Mouse (Mus musculus): ENCODE measurements around the gene March5. TPM values are rescaled to one million over a fixed set of nuclear protein-coding genes. Genes with fewer than 3 reads are reported as not detected.

The March5 gene
- polyA plus RNA-seq, 1 experiment: 43.0 TPM

GRCm38 (mm10) chr19:37241201-37241600 lies 33.9 kb downstream of the March5 start:
- Histone ChIP-seq H3K36me3 (ENCODE audit: control insufficient read depth, insufficient read depth, low read length) (no peaks in the 10 kb centered on the region), H3K27me3 (replicated peaks; ENCODE audit: control insufficient read depth, insufficient read depth, low read length) (no peaks in the 10 kb centered on the region), H3K4me3 (ENCODE audit: insufficient read depth, low read depth, low read length) (no peak overlapping the region), H3K4me1 (ENCODE audit: control insufficient read depth, insufficient read depth, low read length) (no peaks in the 10 kb centered on the region), H3K27ac (ENCODE audit: insufficient read depth, low read depth, low read length) (no peak overlapping the region)
- peak; percentile 33 for DNase-seq
- TF ChIP-seq POLR2A (IDR thresholded peaks at IDR 0.05; ENCODE audit: low read depth, low read length) (no peak), CTCF (conservative IDR thresholded peaks at IDR 0.05; ENCODE audit: insufficient read depth, insufficient read length, low read depth, low read length) (peak; percentile 18; the same call in 1 of the 2 replicates)
- 79% methylated on average over 5 of the region's 5 CpGs for whole genome bisulfite sequencing

GRCm38 (mm10) chr19:37242707-37243106 lies 35.4 kb downstream of the March5 start:
- TF ChIP-seq CTCF (conservative IDR thresholded peaks at IDR 0.05; ENCODE audit: insufficient read depth, insufficient read length, low read depth, low read length) (no peak), POLR2A (IDR thresholded peaks at IDR 0.05; ENCODE audit: low read depth, low read length) (no peak)
- H3K36me3 ChIP-seq (ENCODE audit: control insufficient read depth, insufficient read depth, low read length): no peaks in the 10 kb centered on the region
- H3K27me3 ChIP-seq (replicated peaks; ENCODE audit: control insufficient read depth, insufficient read depth, low read length): no peaks in the 10 kb centered on the region
- no peaks in the 10 kb centered on the region for H3K4me1 ChIP-seq (ENCODE audit: control insufficient read depth, insufficient read depth, low read length)
- no peak overlapping the region for H3K4me3 ChIP-seq (ENCODE audit: insufficient read depth, low read depth, low read length)
- H3K27ac ChIP-seq (ENCODE audit: insufficient read depth, low read depth, low read length): no peak overlapping the region
- no peak for DNase-seq
- WGBS: 28% methylated on average over 2 of the region's 2 CpGs

- Histone ChIP-seq H3K27me3 (replicated peaks; ENCODE audit: control insufficient read depth, insufficient read depth, low read length) (no peaks in the 10 kb centered on the region), H3K4me3 (ENCODE audit: insufficient read depth, low read depth, low read length) (no peak overlapping the region), H3K27ac (ENCODE audit: insufficient read depth, low read depth, low read length) (no peak overlapping the region), H3K4me1 (ENCODE audit: control insufficient read depth, insufficient read depth, low read length) (no peaks in the 10 kb centered on the region), H3K36me3 (ENCODE audit: control insufficient read depth, insufficient read depth, low read length) (no peaks in the 10 kb centered on the region)
- no peak for DNase-seq
- TF ChIP-seq POLR2A (IDR thresholded peaks at IDR 0.05; ENCODE audit: low read depth, low read length): no peak
- TF ChIP-seq CTCF (conservative IDR thresholded peaks at IDR 0.05; ENCODE audit: insufficient read depth, insufficient read length, low read depth, low read length): no peak
- 50% methylated on average over 3 of the region's 3 CpGs for WGBS
Observed at GRCm38 (mm10) chr19:37246859-37247258, 39.5 kb downstream of the March5 start.

- no peaks in the 10 kb centered on the region for H3K4me1 ChIP-seq (ENCODE audit: control insufficient read depth, insufficient read depth, low read length)
- no peak for DNase-seq
- H3K36me3 ChIP-seq (ENCODE audit: control insufficient read depth, insufficient read depth, low read length): no peaks in the 10 kb centered on the region
- TF ChIP-seq CTCF (conservative IDR thresholded peaks at IDR 0.05; ENCODE audit: insufficient read depth, insufficient read length, low read depth, low read length) (no peak), POLR2A (IDR thresholded peaks at IDR 0.05; ENCODE audit: low read depth, low read length) (no peak)
- H3K4me3 ChIP-seq (ENCODE audit: insufficient read depth, low read depth, low read length): no peak overlapping the region
- no peaks in the 10 kb centered on the region for H3K27me3 ChIP-seq (replicated peaks; ENCODE audit: control insufficient read depth, insufficient read depth, low read length)
- H3K27ac ChIP-seq (ENCODE audit: insufficient read depth, low read depth, low read length): no peak overlapping the region
- WGBS: 78% methylated on average over 3 of the region's 3 CpGs
Observed at GRCm38 (mm10) chr19:37248199-37248598, 40.9 kb downstream of the March5 start.

DNA sequence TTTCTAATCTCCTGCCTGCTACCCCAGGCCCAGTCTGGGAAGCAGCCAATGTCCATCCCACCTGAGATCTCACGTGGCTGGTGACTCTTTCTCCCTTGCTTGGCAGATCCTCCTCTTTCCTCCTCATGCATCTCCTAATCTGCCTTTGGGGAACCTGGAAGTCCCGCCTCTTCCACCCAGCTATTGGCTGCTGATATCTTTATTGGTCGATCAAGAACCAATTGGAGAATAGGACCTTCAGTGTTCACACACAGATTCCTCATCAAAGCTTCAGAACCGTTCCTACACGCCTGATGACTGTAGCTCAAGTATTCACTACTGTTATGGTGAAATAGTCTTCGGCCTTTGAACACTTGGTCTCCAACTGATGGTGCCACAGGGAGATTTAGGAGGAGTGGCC lies 44.8 kb downstream of the March5 start:
- no peaks in the 10 kb centered on the region for H3K4me1 ChIP-seq (ENCODE audit: control insufficient read depth, insufficient read depth, low read length)
- H3K27me3 ChIP-seq (replicated peaks; ENCODE audit: control insufficient read depth, insufficient read depth, low read length): no peaks in the 10 kb centered on the region
- H3K4me3 ChIP-seq (ENCODE audit: insufficient read depth, low read depth, low read length): no peak overlapping the region
- H3K36me3 ChIP-seq (ENCODE audit: control insufficient read depth, insufficient read depth, low read length): no peaks in the 10 kb centered on the region
- no peak for TF ChIP-seq POLR2A (IDR thresholded peaks at IDR 0.05; ENCODE audit: low read depth, low read length)
- TF ChIP-seq CTCF (conservative IDR thresholded peaks at IDR 0.05; ENCODE audit: insufficient read depth, insufficient read length, low read depth, low read length): no peak
- WGBS: 75% methylated on average over 6 of the region's 6 CpGs
- no peak for DNase-seq
- H3K27ac ChIP-seq (ENCODE audit: insufficient read depth, low read depth, low read length): no peak overlapping the region

GRCm38 (mm10) chr19:37255321-37255720 lies 48.0 kb downstream of the March5 start:
- H3K27me3 ChIP-seq (replicated peaks; ENCODE audit: control insufficient read depth, insufficient read depth, low read length): no peaks in the 10 kb centered on the region
- no peaks in the 10 kb centered on the region for H3K36me3 ChIP-seq (ENCODE audit: control insufficient read depth, insufficient read depth, low read length)
- H3K4me3 ChIP-seq (ENCODE audit: insufficient read depth, low read depth, low read length): no peak overlapping the region
- H3K27ac ChIP-seq (ENCODE audit: insufficient read depth, low read depth, low read length): no peak overlapping the region
- WGBS: 89% methylated on average over 9 of the region's 9 CpGs
- TF ChIP-seq POLR2A (IDR thresholded peaks at IDR 0.05; ENCODE audit: low read depth, low read length) (no peak), CTCF (conservative IDR thresholded peaks at IDR 0.05; ENCODE audit: insufficient read depth, insufficient read length, low read depth, low read length) (no peak)
- no peak for DNase-seq
- H3K4me1 ChIP-seq (ENCODE audit: control insufficient read depth, insufficient read depth, low read length): no peaks in the 10 kb centered on the region

DNA sequence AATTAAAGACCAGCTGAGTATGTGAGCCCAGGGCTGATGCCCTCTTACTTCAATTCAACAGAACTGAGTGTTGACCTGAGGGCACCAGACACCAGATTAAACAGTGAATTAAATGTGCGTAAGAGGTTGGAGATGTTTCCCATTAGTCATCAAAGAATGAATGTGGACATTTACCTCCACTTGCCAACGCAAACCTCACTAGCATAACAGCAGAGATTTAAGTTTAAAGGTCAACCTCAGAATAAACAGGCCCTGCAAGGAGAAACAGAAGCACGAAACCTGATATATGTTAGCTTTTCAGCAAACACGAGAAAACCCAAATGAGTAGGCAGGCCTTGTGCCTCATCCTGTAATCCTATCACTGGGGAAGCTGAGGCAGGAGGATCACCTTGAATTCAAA lies 55.0 kb downstream of the March5 start:
- WGBS: 48% methylated on average over 4 of the region's 4 CpGs
- H3K27me3 ChIP-seq (replicated peaks; ENCODE audit: control insufficient read depth, insufficient read depth, low read length): no peaks in the 10 kb centered on the region
- H3K27ac ChIP-seq (ENCODE audit: insufficient read depth, low read depth, low read length): peak overlapping the region; percentile 61; the same call in 1 of the 2 replicates
- H3K4me1 ChIP-seq (ENCODE audit: control insufficient read depth, insufficient read depth, low read length): peaks cover 17% of the 10 kb centered on the region; the same call in 1 of the 2 replicates
- peak; percentile 49 for DNase-seq
- TF ChIP-seq POLR2A (IDR thresholded peaks at IDR 0.05; ENCODE audit: low read depth, low read length) (no peak), CTCF (conservative IDR thresholded peaks at IDR 0.05; ENCODE audit: insufficient read depth, insufficient read length, low read depth, low read length) (no peak)
- no peak overlapping the region for H3K4me3 ChIP-seq (ENCODE audit: insufficient read depth, low read depth, low read length)
- H3K36me3 ChIP-seq (ENCODE audit: control insufficient read depth, insufficient read depth, low read length): no peaks in the 10 kb centered on the region

Measured in kidney, adult 2 months (tissue).